Mouse (Mus musculus): Measurements from ENCODE around the gene Nsf. TPM values are rescaled to one million over a fixed set of nuclear protein-coding genes. Genes with fewer than 3 reads are reported as not detected.

Nsf gene
- polyA plus RNA-seq, 1 experiment from 2014 or later = 46.3 TPM

Other genes starting within 250 kb of the Nsf start
- 1.2 and 1.6 TPM in 2 replicates for gene Wnt9b, start 204.2 kb downstream of the Nsf start, polyA plus RNA-seq (2016; fragmentation: Nextera tagmentation; extraction: Ambion mirVana)
- 0.28 and 1.5 TPM in 2 replicates for gene Wnt3, start 179.9 kb downstream of the Nsf start, polyA plus RNA-seq (2016; fragmentation: Nextera tagmentation; extraction: Ambion mirVana)
- gene Arf2, start 12.7 kb upstream of the Nsf start, polyA plus RNA-seq (2016; fragmentation: Nextera tagmentation; extraction: Ambion mirVana) = 51.8 and 53.9 TPM in 2 replicates
- 0.07 and 0.20 TPM in 2 replicates for gene Crhr1, start 178.8 kb upstream of the Nsf start, polyA plus RNA-seq (2016; fragmentation: Nextera tagmentation; extraction: Ambion mirVana)
- gene Sppl2c, start 232.3 kb upstream of the Nsf start, polyA plus RNA-seq (2016; fragmentation: Nextera tagmentation; extraction: Ambion mirVana) = not detected in 2 replicates

Data from heart, embryonic 10.5 days (tissue).